Mouse (Mus musculus): Measurements from ENCODE around the gene Slc7a7. TPM values are rescaled to one million over a fixed set of nuclear protein-coding genes. Genes with fewer than 3 reads are reported as not detected.

Gene Slc7a7
- total RNA-seq, 2 experiments from 2014 or later: 0.56 to 2.0 TPM

DNA sequence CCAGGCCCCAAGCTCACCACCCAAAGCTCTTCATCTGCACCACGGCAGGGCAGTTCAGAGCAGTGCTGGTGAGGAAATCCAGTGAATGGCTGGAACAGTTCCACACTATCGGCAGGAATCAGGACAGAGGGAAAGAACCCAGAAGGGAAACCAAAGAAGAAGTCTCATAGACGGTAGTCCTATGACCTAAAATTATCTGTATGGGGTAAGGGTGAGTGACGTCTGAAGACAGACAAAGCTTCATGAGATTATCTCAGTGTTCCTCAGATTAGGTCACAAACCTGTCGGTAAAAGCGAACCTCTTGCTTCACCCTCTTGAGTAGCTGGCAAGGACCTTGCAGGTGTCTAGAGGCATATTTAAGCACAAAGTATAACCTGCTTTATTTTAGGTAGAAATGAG, 40.4 kb downstream of the Slc7a7 start:
- Histone ChIP-seq H3K4me3 (no peak overlapping the region), H3K27ac (no peak overlapping the region)
- no peak for DNase-seq
- TF ChIP-seq CTCF (IDR thresholded peaks at IDR 0.05): no peak
- intact Hi-C loops (cut with DNase I): loop anchor here (5.0 kb wide), 1 partner anchor 35 kb away; no protein-coding TSS in a partner anchor

DNA sequence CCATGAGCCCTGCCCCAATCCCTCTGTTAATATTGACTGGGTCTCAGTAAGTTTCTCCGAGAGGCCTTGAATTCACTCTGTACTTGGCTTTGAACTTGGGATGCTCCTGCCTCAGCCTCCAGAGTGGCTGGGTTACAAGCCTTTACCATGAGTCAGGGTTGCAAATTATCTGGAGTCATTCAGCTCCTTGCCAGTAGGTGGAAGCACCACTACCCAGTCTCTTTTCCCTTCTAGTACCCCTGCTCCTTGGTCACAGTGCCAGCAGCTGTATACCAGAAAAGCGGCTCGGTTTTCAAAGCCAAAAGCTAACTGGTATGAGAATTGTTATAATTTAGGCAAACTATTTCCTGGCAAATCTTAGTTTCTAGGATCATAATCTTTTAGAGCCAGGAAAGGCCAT, 41.7 kb downstream of the Slc7a7 start:
- no peak for DNase-seq
- TF ChIP-seq CTCF (IDR thresholded peaks at IDR 0.05): peak; percentile 61
- intact Hi-C loops (cut with DNase I): loop anchor here (5.0 kb wide), 1 partner anchor 36 kb away; no protein-coding TSS in a partner anchor
- no peak overlapping the region for H3K27ac ChIP-seq
- H3K4me3 ChIP-seq: no peak overlapping the region

GRCm38 (mm10) chr14:54372923-54373322, 44.7 kb downstream of the Slc7a7 start:
- H3K27ac ChIP-seq: no peak overlapping the region
- H3K4me3 ChIP-seq: no peak overlapping the region
- no peak for DNase-seq
- no peak for TF ChIP-seq CTCF (IDR thresholded peaks at IDR 0.05)
- intact Hi-C loops (cut with DNase I): no loop called here

DNA sequence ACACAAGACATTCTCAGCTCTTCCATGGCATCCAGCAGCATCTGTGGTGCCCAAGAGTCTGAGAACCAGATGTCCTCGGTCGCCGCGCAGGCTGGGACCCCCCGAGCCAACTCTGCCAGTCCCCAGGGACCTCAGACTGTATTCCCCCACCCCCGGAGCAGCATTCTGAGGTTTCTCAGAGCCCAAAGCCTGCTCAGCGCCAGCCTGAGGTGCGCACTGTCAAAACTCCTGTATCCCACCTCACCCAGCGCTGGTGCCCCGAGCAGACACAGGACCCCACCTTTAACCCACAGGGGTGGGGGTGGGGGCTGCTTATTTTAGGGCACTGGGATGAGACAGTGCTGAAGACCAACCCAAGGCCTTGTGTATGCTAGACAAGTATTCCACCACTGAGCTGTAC, 46.1 kb downstream of the Slc7a7 start:
- no peak overlapping the region for H3K4me3 ChIP-seq
- no peak overlapping the region for H3K27ac ChIP-seq
- intact Hi-C loops (cut with DNase I): no loop called here
- no peak for DNase-seq
- no peak for TF ChIP-seq CTCF (IDR thresholded peaks at IDR 0.05)

DNA sequence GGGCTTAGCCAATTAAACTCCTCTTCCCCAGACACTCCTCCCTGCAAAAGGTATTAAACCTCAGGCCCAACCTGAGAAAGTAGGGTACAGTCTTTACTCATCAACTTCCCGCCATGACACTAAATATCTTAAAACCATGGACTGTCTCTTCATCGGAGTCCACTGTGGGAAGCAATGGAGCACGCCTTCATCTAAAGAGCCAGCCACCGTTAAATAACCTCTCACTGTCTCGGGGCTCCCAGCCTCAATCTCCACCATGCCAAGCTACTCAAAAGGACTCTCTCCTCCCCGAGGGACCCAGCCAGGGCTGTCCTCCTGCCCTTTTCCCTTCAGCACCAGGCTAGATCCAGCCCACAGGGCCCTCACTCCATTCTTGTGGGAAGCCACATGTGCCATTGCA, 47.0 kb downstream of the Slc7a7 start:
- Histone ChIP-seq H3K27ac (no peak overlapping the region), H3K4me3 (no peak overlapping the region)
- TF ChIP-seq CTCF (IDR thresholded peaks at IDR 0.05): no peak
- intact Hi-C loops (cut with DNase I): no loop called here
- no peak for DNase-seq

- intact Hi-C loops (cut with DNase I): loop anchor here (10.0 kb wide), 1 partner anchor 145 kb away; the partner anchor contains the start of gene Prmt5
- no peak overlapping the region for H3K4me3 ChIP-seq
- no peak overlapping the region for H3K27ac ChIP-seq
- TF ChIP-seq CTCF (IDR thresholded peaks at IDR 0.05): no peak
- DNase-seq: no peak
These were observed 48.2 kb downstream of the Slc7a7 start for GRCm38 (mm10) chr14:54369372-54369771.

DNA sequence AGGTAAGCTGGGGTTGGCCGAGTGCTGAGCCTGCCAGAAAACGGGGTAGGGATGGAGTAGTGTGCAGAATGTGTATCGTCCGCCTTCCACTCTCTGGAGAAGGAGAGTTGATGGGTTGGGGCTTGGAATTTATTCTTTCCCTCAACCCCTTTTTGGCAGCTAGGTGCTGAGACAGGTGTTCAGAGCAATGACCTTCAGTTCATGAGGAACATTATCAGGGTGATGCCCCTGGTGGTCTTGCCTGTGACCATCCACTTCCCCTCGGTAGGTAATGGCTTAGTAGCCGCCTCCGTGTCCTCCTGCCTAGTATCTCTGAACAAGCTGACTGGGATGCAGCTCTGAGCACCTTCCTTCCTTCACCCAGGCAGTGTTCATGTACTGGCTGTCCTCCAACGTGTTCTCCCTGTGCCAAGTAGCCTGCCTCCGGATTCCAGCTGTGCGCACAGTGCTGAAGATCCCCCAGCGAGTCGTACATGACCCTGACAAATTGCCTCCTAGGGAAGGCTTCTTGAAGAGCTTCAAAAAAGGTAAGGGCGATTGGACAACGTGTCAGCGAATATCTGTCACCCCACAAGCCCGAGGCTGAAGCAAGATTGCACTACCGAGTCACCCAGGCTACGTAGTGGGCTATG, 50.0 kb downstream of the Slc7a7 start:
- Histone ChIP-seq H3K27ac (no peak overlapping the region), H3K4me3 (no peak overlapping the region)
- intact Hi-C loops (cut with DNase I): loop anchor here (10.0 kb wide), 1 partner anchor 147 kb away; the partner anchor contains the start of gene Prmt5
- TF ChIP-seq CTCF (IDR thresholded peaks at IDR 0.05): no peak
- DNase-seq: no peak

- H3K27ac ChIP-seq: no peak overlapping the region
- peak; percentile 24 for DNase-seq
- no peak for TF ChIP-seq CTCF (IDR thresholded peaks at IDR 0.05)
- intact Hi-C loops (cut with DNase I): loop anchor here (10.0 kb wide), 1 partner anchor 148 kb away; the partner anchor contains the start of gene Prmt5
- no peak overlapping the region for H3K4me3 ChIP-seq
These were observed 51.0 kb downstream of the Slc7a7 start for GRCm38 (mm10) chr14:54366581-54366980.

GRCm38 (mm10) chr14:54365026-54365645, 52.4 kb downstream of the Slc7a7 start:
- intact Hi-C loops (cut with DNase I): loop anchor here (10.0 kb wide), 1 partner anchor 150 kb away; the partner anchor contains the start of gene Prmt5

DNA sequence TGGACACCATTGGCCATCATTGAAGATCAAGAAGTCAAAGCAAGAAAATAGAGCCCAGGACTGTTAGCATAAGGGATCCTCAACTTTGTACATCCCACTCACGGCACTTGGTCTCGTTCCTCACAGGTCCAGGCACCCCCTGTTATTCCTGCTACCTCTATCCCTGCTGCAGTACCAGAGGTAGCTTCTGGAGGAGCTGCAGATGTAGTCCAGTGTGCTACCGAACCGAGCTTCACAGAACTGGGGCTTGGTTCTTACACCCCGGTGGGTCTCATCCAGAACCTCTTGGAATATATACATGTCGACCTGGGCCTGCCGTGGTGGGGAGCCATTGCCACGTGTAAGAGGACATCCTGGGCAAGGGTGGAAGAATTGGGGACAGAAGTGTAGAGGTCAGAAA, 54.4 kb downstream of the Slc7a7 start:
- no peak for DNase-seq
- intact Hi-C loops (cut with DNase I): loop anchor here (5.0 to 10.0 kb wide), 2 partner anchors 64 to 152 kb away; partner anchors contain the start of genes Mrpl52 and Prmt5
- H3K27ac ChIP-seq: no peak overlapping the region

More at GRCm38 (mm10) chr14:54365026-54365645, 52.4 kb downstream of the Slc7a7 start:
- DNase-seq: no peak
- no peak overlapping the region for H3K4me3 ChIP-seq
- no peak overlapping the region for H3K27ac ChIP-seq
- no peak for TF ChIP-seq CTCF (IDR thresholded peaks at IDR 0.05)

DNA sequence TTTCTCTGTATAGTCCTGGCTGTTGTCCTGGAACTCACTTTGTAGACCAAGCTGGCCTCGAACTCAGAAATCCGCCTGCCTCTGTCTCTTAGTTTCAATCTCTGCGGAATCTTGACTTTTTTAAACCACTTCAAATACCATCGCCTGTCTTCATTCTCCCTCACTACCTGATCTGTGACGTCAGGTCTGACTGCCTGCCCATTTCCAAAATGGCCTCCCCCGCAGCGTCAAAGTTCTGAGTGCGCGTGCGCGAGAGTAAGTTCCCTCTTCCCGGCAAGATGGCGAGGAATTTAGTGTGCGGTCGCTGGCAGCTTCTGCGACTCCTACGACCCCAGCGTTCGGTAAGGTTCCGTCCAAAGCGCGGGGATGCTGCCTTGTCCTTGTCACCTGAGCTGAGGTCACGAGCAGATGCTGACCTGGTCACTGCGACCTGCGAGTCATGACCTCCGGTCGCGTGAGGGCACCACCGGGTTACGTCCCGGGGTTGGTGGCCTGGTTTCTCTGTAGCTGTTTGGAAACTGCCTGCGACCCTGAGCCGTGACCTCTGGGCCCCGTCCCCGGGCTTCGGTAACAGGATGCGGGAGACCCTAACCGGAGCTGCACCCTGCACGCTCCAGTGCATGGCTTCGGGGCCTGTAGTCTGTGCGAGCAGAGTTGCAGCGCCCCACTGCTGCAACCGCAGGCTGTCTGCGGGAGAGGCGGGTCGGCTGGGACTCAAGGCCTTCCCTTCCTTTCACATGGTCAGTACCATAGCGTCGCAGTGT, 56.8 kb downstream of the Slc7a7 start, which contains the start of gene Oxa1l:
Oxa1l (plus strand) TSS at position 258 of the 764 bp plus-strand sequence.
- DNase-seq: peak; percentile 95
- Histone ChIP-seq H3K27ac (peak within 1 kb of the TSS; percentile 91), H3K4me3 (peak within 1 kb of the TSS; percentile 96)
- intact Hi-C loops (cut with DNase I): loop anchor here (2.0 to 10.0 kb wide), 3 partner anchors 67 to 154 kb away; partner anchors contain the start of genes Mrpl52 and Prmt5
- TF ChIP-seq CTCF (IDR thresholded peaks at IDR 0.05): peak; percentile 37

More for the DNA sequence above, 54.4 kb downstream of the Slc7a7 start:
- H3K4me3 ChIP-seq: no peak overlapping the region
- TF ChIP-seq CTCF (IDR thresholded peaks at IDR 0.05): no peak

DNA sequence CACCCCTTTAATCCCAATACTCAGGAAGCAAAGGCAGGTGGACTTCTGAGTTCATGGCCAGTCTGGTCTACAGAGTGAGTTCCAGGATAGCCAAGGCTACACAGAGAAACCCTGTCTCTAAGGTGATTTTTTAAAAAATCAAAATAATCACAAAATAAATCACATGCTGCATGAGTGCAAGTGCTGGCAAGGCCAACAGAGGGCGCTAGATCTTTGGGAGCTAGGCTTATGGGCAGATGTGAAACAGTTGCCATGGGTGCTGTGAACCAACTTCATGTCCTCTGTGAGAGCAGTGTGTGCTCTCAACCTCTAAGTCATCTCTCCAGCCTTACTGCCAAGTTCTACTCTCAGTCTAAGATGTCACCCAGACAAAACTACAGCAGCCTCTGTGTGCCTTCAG, 63.2 kb downstream of the Slc7a7 start:
- H3K4me3 ChIP-seq: no peak overlapping the region
- no peak overlapping the region for H3K27ac ChIP-seq
- TF ChIP-seq CTCF (IDR thresholded peaks at IDR 0.05): no peak
- DNase-seq: no peak
- intact Hi-C loops (cut with DNase I): no loop called here

Data from gastrocnemius, adult 2 months (tissue).